Mouse (Mus musculus): ENCODE measurements around the gene Vmn1r191.
"Not testable (repeated sequence)": the region's sequence is repeated elsewhere in the genome, so short reads cannot be mapped to it uniquely, and the experiment has no call there.

Gene Vmn1r191

DNA sequence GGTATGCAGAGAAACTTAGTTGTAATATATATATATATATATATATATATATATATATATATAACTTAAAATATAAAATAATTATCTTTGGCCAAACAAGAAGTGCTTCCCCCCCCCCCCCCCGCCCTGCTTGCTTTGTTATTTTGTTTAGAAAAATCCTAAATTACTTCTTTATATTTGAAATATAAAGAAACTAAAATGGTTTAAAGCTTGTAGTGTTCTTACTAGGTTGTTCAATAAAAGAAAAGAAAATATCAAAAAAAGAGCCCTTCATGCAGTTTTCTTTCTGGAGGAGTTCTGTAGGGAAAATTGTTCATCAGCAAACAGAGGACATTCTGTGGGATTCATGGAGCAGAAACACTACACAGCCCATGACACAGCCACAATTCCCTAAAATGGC is at the start of gene Vmn1r191:
Gene Vmn1r191, minus strand, starts transcription at position 101 of the 400 bp plus-strand sequence.
- no peak for DNase-seq (ENCODE audit: low read depth)

DNA sequence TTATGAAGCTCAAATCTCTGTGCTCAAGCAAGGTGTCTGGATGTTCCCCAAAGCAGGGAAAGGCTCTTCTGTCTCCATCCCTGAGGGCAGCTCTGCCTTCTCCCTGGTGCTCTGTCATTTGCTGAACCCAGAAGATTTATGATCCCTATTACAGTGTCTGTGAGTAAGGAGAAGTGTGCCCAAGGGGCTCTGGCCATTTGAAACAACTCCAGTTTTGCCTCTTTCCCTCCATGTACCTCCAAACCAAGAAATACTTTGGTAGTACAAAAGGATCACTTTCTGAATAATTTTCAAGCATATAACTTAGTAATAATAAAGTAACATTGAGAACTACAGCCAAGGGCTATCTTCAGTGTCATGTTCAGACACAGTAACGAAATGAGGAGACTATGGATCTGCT is 39.3 kb upstream of the Vmn1r191 start, which contains the start of gene Vmn1r193:
Gene Vmn1r193, minus strand, starts transcription at position 101 of the 400 bp plus-strand sequence.
- DNase-seq (ENCODE audit: low read depth), result not testable (repeated sequence)

DNA sequence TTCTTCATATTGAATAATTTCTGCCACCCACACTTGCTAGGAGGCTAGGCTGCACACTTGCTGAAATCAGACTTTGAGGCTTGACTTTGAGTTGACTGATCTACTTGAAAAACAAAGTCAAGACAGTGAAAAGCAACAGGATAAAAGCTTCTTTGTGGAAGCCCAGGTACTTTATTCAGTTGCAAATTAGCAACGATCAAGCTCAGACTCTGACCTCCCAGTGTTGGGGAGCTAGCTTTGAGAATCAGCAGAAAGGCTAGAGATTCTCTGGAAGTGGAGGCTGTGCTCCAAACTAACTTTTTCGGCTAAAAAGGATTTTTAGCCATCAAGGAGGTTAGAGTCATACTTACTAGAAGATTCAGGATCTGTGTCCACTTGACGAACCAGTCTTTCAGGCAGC is 9.0 kb upstream of the Vmn1r191 start:
- DNase-seq (ENCODE audit: low read depth), result not testable (repeated sequence)

DNA sequence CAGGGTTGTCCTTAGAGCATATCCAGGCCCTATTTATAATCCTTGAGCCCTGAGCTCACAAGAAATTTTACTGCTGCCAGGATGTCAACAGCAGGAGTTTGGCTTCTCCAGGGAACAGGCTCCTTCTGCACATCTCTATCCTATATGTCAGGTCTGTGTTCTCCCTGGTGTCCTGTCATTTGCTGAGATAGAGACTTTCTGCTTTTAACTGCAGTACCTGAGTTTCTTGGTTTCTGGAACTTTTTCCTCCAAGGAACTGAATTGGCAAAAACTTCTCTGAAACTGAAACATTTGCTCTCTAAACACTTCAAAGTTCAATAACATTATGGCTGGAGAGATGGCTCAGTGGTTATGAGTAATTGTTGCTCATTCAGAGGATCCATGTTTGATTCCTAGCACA is 7.3 kb upstream of the Vmn1r191 start, which contains the start of gene Vmn1r192:
Gene Vmn1r192, minus strand, starts transcription at position 101 of the 400 bp plus-strand sequence.
- no peak for DNase-seq (ENCODE audit: low read depth)

DNA sequence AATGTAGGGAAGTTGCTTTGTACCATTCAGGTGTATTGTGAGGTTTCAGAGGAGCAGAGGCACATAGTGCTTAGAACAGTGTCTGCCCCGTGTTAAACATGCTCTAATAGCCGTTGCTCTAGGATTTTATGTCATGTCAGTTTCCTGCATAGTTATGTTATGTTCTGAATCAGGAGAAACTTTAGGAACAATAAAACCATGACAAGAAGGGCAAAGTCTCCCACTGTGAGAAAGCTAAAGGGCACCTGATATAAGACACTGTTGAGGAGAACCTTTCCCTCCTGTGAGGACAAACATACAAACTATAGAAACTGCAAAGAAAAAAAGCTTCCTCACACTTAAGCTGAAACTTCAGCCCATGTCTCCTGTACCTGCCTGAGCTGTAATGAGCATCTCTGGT is 6.6 kb upstream of the Vmn1r191 start:
- DNase-seq (ENCODE audit: low read depth), result no peak

DNA sequence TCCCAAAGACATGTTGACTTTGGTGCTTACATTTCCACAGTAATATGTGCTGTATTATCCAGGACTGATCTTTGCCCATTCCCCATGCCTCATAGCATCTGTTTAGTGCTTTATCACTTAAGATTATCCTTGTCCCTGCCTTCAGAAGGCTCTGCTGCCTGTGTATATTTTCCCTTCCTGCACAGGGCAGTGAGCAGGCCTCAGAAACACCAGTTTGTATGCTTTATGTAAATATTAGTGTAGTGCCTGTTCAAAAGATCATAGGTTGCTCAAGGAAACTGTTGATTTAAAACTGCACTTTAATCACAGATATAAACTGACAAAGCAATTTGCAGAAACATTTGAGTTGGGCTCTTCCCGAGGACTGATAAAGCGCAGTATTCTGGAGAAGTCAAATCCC is 5.5 kb upstream of the Vmn1r191 start:
- DNase-seq (ENCODE audit: low read depth), result no peak

DNA sequence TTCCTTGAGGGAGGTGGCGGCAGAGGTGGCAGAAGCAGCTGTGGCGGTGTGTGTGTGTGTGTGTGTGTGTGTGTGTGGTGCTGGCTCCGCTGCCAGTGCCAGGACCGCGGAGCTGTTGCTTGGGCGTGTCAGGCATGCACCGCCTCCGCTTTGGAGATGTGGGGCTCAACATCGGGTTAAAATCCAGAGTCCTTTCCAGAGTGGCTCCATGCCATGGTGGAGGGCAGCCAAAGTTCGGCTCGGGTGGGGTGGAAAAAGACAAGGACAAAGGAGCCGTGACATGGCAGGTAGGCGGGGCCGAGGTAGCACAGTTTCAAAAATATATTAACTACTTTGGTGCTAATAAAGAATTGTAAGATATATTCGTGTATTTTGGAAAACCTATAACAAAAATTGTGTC is 15.4 kb downstream of the Vmn1r191 start:
- DNase-seq (ENCODE audit: low read depth), result no peak

DNA sequence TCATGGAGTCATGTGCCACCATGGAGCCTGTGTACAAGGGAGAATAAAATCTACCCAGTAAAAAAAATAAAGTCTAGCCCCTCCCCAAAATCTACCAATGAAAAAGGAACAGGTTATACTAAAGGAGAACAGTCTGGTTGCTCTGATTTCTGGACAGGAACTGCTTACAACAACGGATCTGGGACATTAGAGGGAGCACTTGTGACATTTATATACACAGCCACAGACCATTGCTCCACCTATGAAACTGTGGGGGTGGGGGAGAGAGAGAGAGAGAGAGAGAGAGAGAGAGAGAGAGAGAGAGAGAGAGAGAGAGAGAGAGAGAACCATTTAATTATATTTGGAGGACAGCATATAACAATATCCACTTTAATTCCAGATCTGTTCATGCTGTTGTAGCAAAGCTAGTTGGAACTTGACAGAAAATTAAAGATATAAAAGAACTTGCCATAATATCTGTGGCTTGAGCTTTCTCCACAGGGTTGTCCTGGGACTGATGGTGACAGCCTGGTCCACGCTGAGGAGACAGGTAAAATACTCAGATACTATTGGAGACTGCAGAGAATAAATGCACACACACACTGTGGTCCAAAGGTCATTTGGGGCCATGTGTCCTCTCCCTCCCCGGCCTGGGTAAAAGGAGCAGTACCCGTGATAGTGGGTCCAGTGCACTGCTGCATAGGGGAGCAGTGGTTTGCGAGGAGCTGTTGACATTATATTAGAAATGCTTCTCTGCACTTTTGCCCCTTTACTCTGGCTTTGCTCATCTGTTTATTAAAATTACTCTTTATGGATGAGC is 47.1 kb downstream of the Vmn1r191 start:
- not testable (repeated sequence) for DNase-seq (ENCODE audit: low read depth)
